Mouse (Mus musculus): ENCODE results near the gene Krt19. TPM values are rescaled to one million over a fixed set of nuclear protein-coding genes. Genes with fewer than 3 reads are reported as not detected.

The Krt19 gene
- polyA plus RNA-seq, 1 experiment from 2014 or later: 3.4 TPM

DNA sequence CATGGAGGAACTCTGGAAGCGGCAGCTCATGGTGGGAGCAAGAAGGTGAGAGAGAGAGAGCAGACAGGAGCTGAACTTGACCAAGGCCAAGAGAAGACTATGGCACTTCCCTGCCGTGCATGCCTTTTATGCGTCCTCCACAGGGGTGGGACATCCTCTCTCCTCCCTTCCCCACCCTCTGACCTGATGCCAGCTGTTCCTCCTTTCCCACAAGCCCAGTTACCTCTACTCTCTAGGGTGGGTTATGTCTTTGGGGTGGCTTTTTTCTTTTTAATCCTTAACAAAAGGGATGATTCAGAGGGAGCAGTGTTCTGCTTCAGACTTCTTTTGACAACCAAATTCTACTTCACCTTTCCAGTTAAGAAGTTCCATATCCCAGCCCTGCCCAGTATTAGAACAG is 27.0 kb downstream of the Krt19 start, which contains the start of gene Krt13:
Gene Krt13, minus strand, starts transcription at position 101 of the 400 bp plus-strand sequence.
- H3K9ac ChIP-seq: no peak within 1 kb of the TSS
- ATAC-seq (ENCODE audit: low FRiP score, low read depth): no peak
- H3K4me3 ChIP-seq: no peak within 1 kb of the TSS
- H3K27me3 ChIP-seq (replicated peaks): no peaks in the 10 kb centered on the region
- no peak within 1 kb of the TSS for H3K4me2 ChIP-seq (replicated peaks)
- H3K9me3 ChIP-seq: no peaks in the 10 kb centered on the region
- no peak within 1 kb of the TSS for H3K27ac ChIP-seq
- no peaks in the 10 kb centered on the region for H3K36me3 ChIP-seq
- no peaks in the 10 kb centered on the region for H3K4me1 ChIP-seq
- 76% methylated on average over 3 of the region's 3 CpGs for WGBS

DNA sequence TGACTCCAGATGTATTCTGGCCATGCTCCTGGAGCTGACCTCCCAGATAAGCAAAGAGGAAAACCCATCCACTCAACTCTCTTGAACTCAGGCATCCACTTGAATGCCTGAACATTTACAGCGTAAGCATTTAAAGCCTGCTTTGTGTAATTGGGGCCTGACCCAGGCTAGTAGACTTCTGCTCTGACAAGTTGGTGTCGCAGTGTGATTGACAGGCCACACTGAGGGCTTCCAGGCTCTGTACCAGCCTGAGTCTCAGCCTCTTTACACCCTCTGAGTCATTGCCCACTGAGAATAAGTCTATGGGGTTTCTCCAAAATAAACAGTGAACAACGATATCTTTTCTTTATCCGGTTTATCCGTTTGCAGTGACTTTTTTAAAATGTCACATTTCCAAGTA is 28.1 kb downstream of the Krt19 start:
- no peak overlapping the region for H3K4me2 ChIP-seq (replicated peaks)
- WGBS: 94% methylated on average over 5 of the region's 5 CpGs
- no peaks in the 10 kb centered on the region for H3K36me3 ChIP-seq
- no peaks in the 10 kb centered on the region for H3K9me3 ChIP-seq
- no peak overlapping the region for H3K9ac ChIP-seq
- no peak overlapping the region for H3K27ac ChIP-seq
- no peak for ATAC-seq (ENCODE audit: low FRiP score, low read depth)
- H3K4me3 ChIP-seq: no peak overlapping the region
- no peaks in the 10 kb centered on the region for H3K4me1 ChIP-seq
- no peaks in the 10 kb centered on the region for H3K27me3 ChIP-seq (replicated peaks)

DNA sequence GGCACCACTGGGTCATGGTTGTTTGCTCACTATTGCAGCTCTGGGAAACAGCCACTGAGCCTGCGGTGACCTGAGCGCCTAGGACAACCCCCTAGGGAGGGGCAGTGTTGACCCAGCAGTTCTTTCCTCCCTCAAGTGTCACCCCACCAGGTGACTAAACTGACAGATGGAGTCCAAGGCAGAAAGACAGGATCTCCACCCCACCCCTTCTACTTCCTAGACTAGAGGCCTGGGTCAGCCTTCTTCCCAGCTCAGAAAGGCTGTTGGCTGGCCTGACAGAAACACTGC is 34.8 kb downstream of the Krt19 start:
- Histone ChIP-seq H3K9me3 (no peaks in the 10 kb centered on the region), H3K27me3 (replicated peaks) (no peaks in the 10 kb centered on the region), H3K9ac (no peak overlapping the region), H3K36me3 (no peaks in the 10 kb centered on the region), H3K4me3 (no peak overlapping the region), H3K4me1 (no peaks in the 10 kb centered on the region), H3K27ac (no peak overlapping the region), H3K4me2 (replicated peaks) (no peak overlapping the region)
- WGBS: 75% methylated on average over 2 of the region's 2 CpGs
- no peak for ATAC-seq (ENCODE audit: low FRiP score, low read depth)

DNA sequence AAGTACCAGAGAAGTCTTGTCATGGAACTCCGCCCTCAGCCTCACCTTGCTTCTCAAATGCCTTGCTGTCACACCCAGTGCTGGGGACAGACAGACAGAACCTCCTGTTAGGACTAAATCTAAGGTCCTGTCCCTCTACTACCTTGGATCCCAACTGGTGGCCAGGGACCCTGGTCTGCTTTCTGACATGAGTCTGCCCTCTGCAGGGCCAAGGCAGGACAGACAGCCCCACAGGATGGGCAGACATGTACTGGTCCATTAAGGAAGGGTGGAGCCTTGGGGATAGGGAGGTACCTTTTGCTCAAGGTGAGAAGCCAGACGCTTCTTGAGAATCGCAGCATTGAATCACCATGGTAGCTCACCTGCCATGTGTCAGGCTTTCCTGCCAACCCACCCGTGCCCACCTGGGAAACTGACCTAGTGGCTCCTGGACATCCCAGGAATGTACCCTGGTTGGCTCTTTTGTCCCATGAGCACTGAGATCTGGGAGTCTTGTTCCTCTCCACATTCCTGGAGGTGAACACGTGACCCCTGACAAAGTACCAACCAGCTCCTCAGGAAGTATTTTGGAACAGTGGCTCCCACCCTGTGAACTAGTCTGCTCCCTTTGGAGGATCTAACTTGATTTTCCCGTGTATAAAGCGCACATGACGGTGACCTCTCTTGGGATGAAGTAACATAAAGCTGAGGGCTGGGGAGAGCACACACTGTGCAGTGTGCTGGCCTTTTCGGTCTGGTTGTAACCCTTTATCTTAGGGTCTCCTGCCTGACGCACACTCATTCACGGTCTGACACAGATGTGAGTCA is 35.3 kb downstream of the Krt19 start:
- ATAC-seq (ENCODE audit: low FRiP score, low read depth): no peak
- H3K9ac ChIP-seq: no peak overlapping the region
- WGBS: 80% methylated on average over 11 of the region's 11 CpGs
- H3K4me3 ChIP-seq: no peak overlapping the region
- no peaks in the 10 kb centered on the region for H3K4me1 ChIP-seq
- H3K9me3 ChIP-seq: no peaks in the 10 kb centered on the region
- no peaks in the 10 kb centered on the region for H3K27me3 ChIP-seq (replicated peaks)
- no peak overlapping the region for H3K27ac ChIP-seq
- H3K36me3 ChIP-seq: no peaks in the 10 kb centered on the region
- H3K4me2 ChIP-seq (replicated peaks): no peak overlapping the region

DNA sequence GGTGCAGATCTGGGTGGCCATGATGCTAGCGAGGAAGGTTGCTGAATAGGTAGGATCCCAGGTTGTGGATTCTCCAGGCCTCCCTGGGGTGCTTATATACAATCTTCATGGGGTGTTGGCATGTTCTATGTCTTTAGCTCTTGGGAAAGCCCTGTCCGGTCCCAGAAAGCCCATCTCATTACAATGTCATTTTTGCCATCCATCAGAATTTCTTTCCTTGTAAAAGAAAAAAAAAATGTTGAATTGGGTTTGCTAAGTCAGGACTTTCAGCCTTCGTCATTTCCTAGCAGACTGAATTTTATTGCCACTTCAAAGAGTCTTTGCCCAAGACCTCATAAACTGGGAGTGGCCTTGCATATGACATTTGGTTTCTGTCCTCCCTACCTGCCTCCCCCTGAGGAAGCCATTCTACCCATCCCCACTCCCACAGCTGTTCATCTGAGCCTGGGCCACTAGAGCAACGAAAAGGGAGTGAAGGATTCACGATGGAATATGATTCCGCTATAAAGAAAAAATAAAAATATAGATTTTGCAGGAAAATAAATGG is 42.8 kb downstream of the Krt19 start, which contains the start of gene Krt36:
Gene Krt36, minus strand, starts transcription at position 51 of the 547 bp plus-strand sequence.
- H3K9me3 ChIP-seq: no peaks in the 10 kb centered on the region
- no peak within 1 kb of the TSS for H3K9ac ChIP-seq
- H3K4me2 ChIP-seq (replicated peaks): no peak within 1 kb of the TSS

DNA sequence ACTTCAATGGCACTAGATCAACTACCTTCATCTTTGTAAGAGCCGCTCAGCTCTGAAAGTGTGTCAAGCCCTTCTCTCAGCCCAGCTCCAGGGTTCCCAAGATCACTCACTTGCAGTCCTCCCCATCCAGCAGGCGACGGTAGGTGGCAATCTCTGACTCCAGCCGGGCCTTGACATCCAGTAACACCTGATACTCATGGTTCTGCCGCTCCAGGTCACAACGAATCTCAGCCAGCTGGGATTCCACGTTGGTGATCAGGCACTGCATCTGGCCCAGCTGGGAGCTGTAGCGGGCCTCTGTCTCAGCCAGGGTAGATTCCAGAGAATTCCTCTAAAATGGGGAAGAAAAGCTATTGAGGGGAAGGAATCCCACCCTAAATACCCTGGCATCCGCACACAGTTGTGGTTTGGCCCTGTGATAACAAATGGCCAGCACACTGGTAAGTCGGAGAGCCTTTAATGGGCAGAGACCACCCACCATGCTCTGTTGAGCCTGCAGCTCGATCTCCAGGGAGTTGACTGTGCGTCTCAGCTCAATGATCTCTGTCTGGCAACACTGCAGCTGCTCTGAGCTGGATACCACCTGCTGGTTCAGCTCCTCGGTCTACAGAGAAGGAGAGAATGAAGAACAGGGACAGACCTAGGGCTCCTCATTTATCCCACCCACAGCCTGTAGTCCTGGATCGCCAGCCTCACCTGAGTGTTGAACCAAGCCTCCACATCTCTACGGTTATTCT is 45.6 kb downstream of the Krt19 start:
- 67% methylated on average over 15 of the region's 15 CpGs for WGBS
- H3K4me1 ChIP-seq: no peaks in the 10 kb centered on the region
- H3K9ac ChIP-seq: no peak overlapping the region
- H3K4me2 ChIP-seq (replicated peaks): no peak overlapping the region
- H3K27me3 ChIP-seq (replicated peaks): no peaks in the 10 kb centered on the region
- ATAC-seq (ENCODE audit: low FRiP score, low read depth): no peak
- no peak overlapping the region for H3K4me3 ChIP-seq
- no peaks in the 10 kb centered on the region for H3K9me3 ChIP-seq
- no peak overlapping the region for H3K27ac ChIP-seq
- no peaks in the 10 kb centered on the region for H3K36me3 ChIP-seq

More for the DNA sequence above, 42.8 kb downstream of the Krt19 start, which contains the start of gene Krt36:
- no peaks in the 10 kb centered on the region for H3K27me3 ChIP-seq (replicated peaks)
- no peaks in the 10 kb centered on the region for H3K36me3 ChIP-seq
- WGBS: 82% methylated on average over 6 of the region's 6 CpGs
- H3K27ac ChIP-seq: no peak within 1 kb of the TSS
- H3K4me1 ChIP-seq: no peaks in the 10 kb centered on the region
- H3K4me3 ChIP-seq: no peak within 1 kb of the TSS
- no peak for ATAC-seq (ENCODE audit: low FRiP score, low read depth)

DNA sequence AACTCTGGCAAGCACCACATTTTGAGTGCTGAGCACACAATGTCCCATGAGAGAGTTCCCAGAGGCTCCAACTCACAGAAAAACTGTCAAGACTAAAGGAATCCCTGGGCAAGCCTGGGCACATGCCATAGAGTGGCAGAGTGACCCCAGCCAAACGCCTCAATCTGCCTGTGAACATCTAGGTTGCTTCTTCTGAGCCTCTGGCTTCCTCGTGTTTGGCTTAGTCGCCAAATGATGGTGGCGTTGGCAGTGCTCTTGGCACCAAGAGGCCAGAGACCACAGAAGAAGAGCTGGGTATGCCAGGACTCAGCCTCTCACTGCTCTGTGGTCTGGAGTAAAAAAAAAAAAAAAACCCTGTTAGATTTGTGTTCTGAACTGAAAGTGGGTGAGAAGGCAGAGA is 48.1 kb downstream of the Krt19 start:
- H3K4me1 ChIP-seq: no peaks in the 10 kb centered on the region
- no peak overlapping the region for H3K27ac ChIP-seq
- no peaks in the 10 kb centered on the region for H3K27me3 ChIP-seq (replicated peaks)
- no peaks in the 10 kb centered on the region for H3K36me3 ChIP-seq
- H3K4me2 ChIP-seq (replicated peaks): no peak overlapping the region
- ATAC-seq (ENCODE audit: low FRiP score, low read depth): no peak
- H3K9ac ChIP-seq: no peak overlapping the region
- no peaks in the 10 kb centered on the region for H3K9me3 ChIP-seq
- no peak overlapping the region for H3K4me3 ChIP-seq
- WGBS: 87% methylated on average over 4 of the region's 4 CpGs

DNA sequence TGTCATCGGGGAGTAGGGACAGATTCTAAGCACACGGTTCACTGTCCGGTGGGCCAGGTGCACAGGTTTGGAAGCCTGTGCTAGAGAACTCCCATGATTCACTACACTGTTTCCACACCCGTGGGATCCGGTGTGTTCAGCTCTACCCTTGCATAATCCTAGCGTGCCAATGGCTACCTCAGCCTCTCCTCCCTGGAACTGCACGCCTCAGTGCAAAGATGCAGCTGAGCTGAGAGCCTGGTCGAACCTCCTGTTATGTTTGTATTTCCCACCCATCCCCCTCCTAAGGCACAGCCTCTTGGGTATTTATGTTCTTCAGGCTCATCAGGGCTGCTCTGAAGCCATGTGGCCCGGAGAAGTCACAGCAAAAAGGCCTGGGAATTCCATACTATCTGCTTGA is 50.6 kb downstream of the Krt19 start:
- Histone ChIP-seq H3K36me3 (no peaks in the 10 kb centered on the region), H3K9me3 (no peaks in the 10 kb centered on the region), H3K9ac (no peak overlapping the region), H3K27ac (no peak overlapping the region), H3K4me3 (no peak overlapping the region), H3K27me3 (replicated peaks) (no peaks in the 10 kb centered on the region), H3K4me2 (replicated peaks) (no peak overlapping the region), H3K4me1 (no peaks in the 10 kb centered on the region)
- ATAC-seq (ENCODE audit: low FRiP score, low read depth): no peak
- 72% methylated on average over 9 of the region's 9 CpGs for WGBS

DNA sequence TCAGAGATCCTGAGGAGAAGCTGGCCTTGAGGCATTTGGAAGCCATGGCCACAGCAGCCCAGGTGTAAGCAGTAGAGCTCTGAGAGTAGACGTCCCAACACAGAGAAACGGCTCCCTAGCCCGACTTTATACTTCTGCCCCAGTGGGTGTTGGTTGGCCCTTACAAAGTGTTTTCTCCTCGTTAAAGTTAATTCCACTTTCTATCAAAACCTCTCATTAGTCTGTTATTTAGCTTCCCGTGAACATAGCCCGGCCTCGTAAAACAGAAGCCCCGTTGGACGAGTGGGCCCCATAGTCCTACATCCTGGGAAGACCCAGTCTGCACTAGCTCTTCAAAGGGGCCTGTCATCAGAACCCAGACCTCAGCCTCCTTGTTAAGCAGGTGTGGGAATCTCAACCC is 52.3 kb downstream of the Krt19 start, which contains the start of gene Krt35:
Gene Krt35, minus strand, starts transcription at position 101 of the 400 bp plus-strand sequence.
- 76% methylated on average over 9 of the region's 9 CpGs for WGBS
- no peak for ATAC-seq (ENCODE audit: low FRiP score, low read depth)

More for the DNA sequence above, 52.3 kb downstream of the Krt19 start, which contains the start of gene Krt35:
- Histone ChIP-seq H3K4me3 (no peak within 1 kb of the TSS), H3K4me1 (no peaks in the 10 kb centered on the region), H3K9ac (no peak within 1 kb of the TSS), H3K27me3 (replicated peaks) (no peaks in the 10 kb centered on the region), H3K36me3 (no peaks in the 10 kb centered on the region), H3K27ac (no peak within 1 kb of the TSS), H3K9me3 (no peaks in the 10 kb centered on the region), H3K4me2 (replicated peaks) (no peak within 1 kb of the TSS)

Other genes starting within 250 kb of the Krt19 start
- not detected in 2 replicates for gene Krtap31-1, start 240.7 kb downstream of the Krt19 start, polyA plus RNA-seq (2016; fragmentation: Nextera tagmentation; extraction: Ambion mirVana)
- not detected in 2 replicates for gene Gm11565, start 233.9 kb downstream of the Krt19 start, polyA plus RNA-seq (2016; fragmentation: Nextera tagmentation; extraction: Ambion mirVana)
- not detected in 2 replicates for gene Krtap31-2, start 212.4 kb downstream of the Krt19 start, polyA plus RNA-seq (2016; fragmentation: Nextera tagmentation; extraction: Ambion mirVana)
- not detected in 2 replicates for gene Krtap9-5, start 200.2 kb downstream of the Krt19 start, polyA plus RNA-seq (2016; fragmentation: Nextera tagmentation; extraction: Ambion mirVana)
- gene Krtap29-1, start 169.6 kb downstream of the Krt19 start, polyA plus RNA-seq (2016; fragmentation: Nextera tagmentation; extraction: Ambion mirVana): not detected in 2 replicates
- gene Krtap16-1, start 162.1 kb downstream of the Krt19 start, polyA plus RNA-seq (2016; fragmentation: Nextera tagmentation; extraction: Ambion mirVana): 0.14 TPM in 1 of 2 replicates, not detected in the other
- 0.37 TPM in 1 of 2 replicates, not detected in the other for gene Krtap17-1, start 154.7 kb downstream of the Krt19 start, polyA plus RNA-seq (2016; fragmentation: Nextera tagmentation; extraction: Ambion mirVana)
- not detected in 2 replicates for gene Krt33a, start 132.5 kb downstream of the Krt19 start, polyA plus RNA-seq (2016; fragmentation: Nextera tagmentation; extraction: Ambion mirVana)
- gene Krt33b, start 118.8 kb downstream of the Krt19 start, polyA plus RNA-seq (2016; fragmentation: Nextera tagmentation; extraction: Ambion mirVana): not detected in 2 replicates
- gene Krt34, start 107.1 kb downstream of the Krt19 start, polyA plus RNA-seq (2016; fragmentation: Nextera tagmentation; extraction: Ambion mirVana): not detected in 2 replicates
- gene Krt31, start 98.1 kb downstream of the Krt19 start, polyA plus RNA-seq (2016; fragmentation: Nextera tagmentation; extraction: Ambion mirVana): not detected in 2 replicates
- gene Krt32, start 60.4 kb downstream of the Krt19 start, polyA plus RNA-seq (2016; fragmentation: Nextera tagmentation; extraction: Ambion mirVana): not detected in 2 replicates
- gene Krt35, start 52.4 kb downstream of the Krt19 start, polyA plus RNA-seq (2016; fragmentation: Nextera tagmentation; extraction: Ambion mirVana): not detected in 2 replicates
- gene Krt36, start 43.0 kb downstream of the Krt19 start, polyA plus RNA-seq (2016; fragmentation: Nextera tagmentation; extraction: Ambion mirVana): not detected in 2 replicates
- 0.23 and 0.52 TPM in 2 replicates for gene Krt13, start 27.1 kb downstream of the Krt19 start, polyA plus RNA-seq (2016; fragmentation: Nextera tagmentation; extraction: Ambion mirVana)
- 8.0 and 8.5 TPM in 2 replicates for gene Krt15, start 12.7 kb downstream of the Krt19 start, polyA plus RNA-seq (2016; fragmentation: Nextera tagmentation; extraction: Ambion mirVana)
- gene Krt9, start 44.6 kb upstream of the Krt19 start, polyA plus RNA-seq (2016; fragmentation: Nextera tagmentation; extraction: Ambion mirVana): 0.11 TPM in 1 of 2 replicates, not detected in the other
- 10.5 and 11.6 TPM in 2 replicates for gene Krt14, start 58.9 kb upstream of the Krt19 start, polyA plus RNA-seq (2016; fragmentation: Nextera tagmentation; extraction: Ambion mirVana)
- not detected in 2 replicates for gene Krt16, start 100.2 kb upstream of the Krt19 start, polyA plus RNA-seq (2016; fragmentation: Nextera tagmentation; extraction: Ambion mirVana)
- gene Krt17, start 112.4 kb upstream of the Krt19 start, polyA plus RNA-seq (2016; fragmentation: Nextera tagmentation; extraction: Ambion mirVana): 2.7 TPM in 2 replicates
- not detected in 2 replicates for gene Krt42, start 121.2 kb upstream of the Krt19 start, polyA plus RNA-seq (2016; fragmentation: Nextera tagmentation; extraction: Ambion mirVana)
- 1,410 and 1,478 TPM in 2 replicates for gene Eif1, start 171.2 kb upstream of the Krt19 start, polyA plus RNA-seq (2016; fragmentation: Nextera tagmentation; extraction: Ambion mirVana)
- gene Gast, start 185.7 kb upstream of the Krt19 start, polyA plus RNA-seq (2016; fragmentation: Nextera tagmentation; extraction: Ambion mirVana): not detected in 2 replicates
- gene Hap1, start 207.5 kb upstream of the Krt19 start, polyA plus RNA-seq (2016; fragmentation: Nextera tagmentation; extraction: Ambion mirVana): 39.9 and 42.0 TPM in 2 replicates
- gene Jup, start 249.1 kb upstream of the Krt19 start, polyA plus RNA-seq (2016; fragmentation: Nextera tagmentation; extraction: Ambion mirVana): 71.5 and 81.0 TPM in 2 replicates

Measured in neural tube, embryonic 12.5 days (tissue).